Mouse (Mus musculus): ENCODE results near the gene Klhl32.

DNA sequence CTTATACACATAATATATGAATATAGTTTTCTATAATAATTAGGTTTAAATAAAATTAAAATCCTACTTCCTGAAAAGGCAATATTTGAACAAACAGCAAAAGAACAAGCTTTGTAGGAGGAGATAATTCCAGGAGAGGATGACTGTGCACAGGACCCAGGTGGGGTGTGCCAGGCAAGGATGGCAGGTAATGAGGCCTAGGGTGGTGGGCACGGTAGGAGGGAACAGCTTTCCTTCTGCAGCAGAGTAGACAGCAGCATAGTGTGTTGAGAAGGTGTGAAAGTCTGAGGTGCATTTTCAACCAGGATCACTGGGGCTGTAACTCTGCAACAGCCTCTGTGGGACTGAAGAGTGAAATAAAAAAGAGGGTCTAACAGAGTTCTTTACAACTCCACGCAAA is 85.0 kb downstream of the Klhl32 start:
- TF ChIP-seq POLR2A (IDR thresholded peaks at IDR 0.05; ENCODE audit: low read depth, low read length), result no peak
- TF ChIP-seq CTCF (conservative IDR thresholded peaks at IDR 0.05; ENCODE audit: insufficient read depth, insufficient read length, low read depth, low read length), result no peak
